Mouse (Mus musculus): Measurements from ENCODE around the gene Myo6.
A peak's percentile ranks its signal among the peaks of the same experiment; 100 is the strongest.

Gene Myo6

GRCm38 (mm10) chr9:80241719-80242118 lies 76.9 kb downstream of the Myo6 start:
- DNase-seq: no peak

- DNase-seq: no peak
Measured at GRCm38 (mm10) chr9:80252146-80252545, 87.3 kb downstream of the Myo6 start.

- DNase-seq: no peak
Measured at GRCm38 (mm10) chr9:80253241-80253640, 88.4 kb downstream of the Myo6 start.

- DNase-seq: no peak
Measured at GRCm38 (mm10) chr9:80256561-80256960, 91.7 kb downstream of the Myo6 start.

GRCm38 (mm10) chr9:80258396-80258795 lies 93.6 kb downstream of the Myo6 start:
- no peak for DNase-seq

- no peak for DNase-seq
Measured at GRCm38 (mm10) chr9:80260905-80261304, 96.1 kb downstream of the Myo6 start.

- DNase-seq: no peak
Measured at GRCm38 (mm10) chr9:80262367-80263026, 97.7 kb downstream of the Myo6 start.

- no peak for DNase-seq
Measured at GRCm38 (mm10) chr9:80266086-80266485, 101.3 kb downstream of the Myo6 start.

GRCm38 (mm10) chr9:80266507-80266906 lies 101.7 kb downstream of the Myo6 start:
- no peak for DNase-seq

GRCm38 (mm10) chr9:80269596-80269995 lies 104.8 kb downstream of the Myo6 start:
- DNase-seq: no peak

GRCm38 (mm10) chr9:80272951-80273350 lies 108.1 kb downstream of the Myo6 start:
- DNase-seq: no peak

GRCm38 (mm10) chr9:80275053-80275771 lies 110.4 kb downstream of the Myo6 start:
- DNase-seq: no peak

- no peak for DNase-seq
Measured at GRCm38 (mm10) chr9:80275772-80276134, 110.9 kb downstream of the Myo6 start.

- DNase-seq: peak; percentile 10 to 24
Measured at GRCm38 (mm10) chr9:80277157-80277556, 112.3 kb downstream of the Myo6 start.

- no peak for DNase-seq
Measured at GRCm38 (mm10) chr9:80277770-80278169, 112.9 kb downstream of the Myo6 start.

- no peak for DNase-seq
Measured at GRCm38 (mm10) chr9:80280724-80281123, 115.9 kb downstream of the Myo6 start.

- DNase-seq: no peak
Measured at GRCm38 (mm10) chr9:80282426-80282825, 117.6 kb downstream of the Myo6 start.

- no peak for DNase-seq
Measured at GRCm38 (mm10) chr9:80284539-80285174, 119.8 kb downstream of the Myo6 start.

- no peak for DNase-seq
Measured at GRCm38 (mm10) chr9:80286845-80287244, 122.0 kb downstream of the Myo6 start.

- DNase-seq: no peak
Measured at GRCm38 (mm10) chr9:80293056-80293584, 128.3 kb downstream of the Myo6 start.

GRCm38 (mm10) chr9:80296086-80296485 lies 131.3 kb downstream of the Myo6 start:
- no peak for DNase-seq

- DNase-seq: no peak
Measured at GRCm38 (mm10) chr9:80299031-80299430, 134.2 kb downstream of the Myo6 start.

- no peak for DNase-seq
Measured at GRCm38 (mm10) chr9:80303518-80303917, 138.7 kb downstream of the Myo6 start.

- DNase-seq: no peak
Measured at GRCm38 (mm10) chr9:80306390-80306789, 141.6 kb downstream of the Myo6 start.

Data from cerebellum, adult 18-20 months (tissue).